Mouse (Mus musculus) small intestine, adult 2 months (tissue): Measurements from ENCODE around the gene Prmt8.

ENCODE experiments used
- CTCF ChIP-seq: fragments of 200-500 bp; IDR thresholded peaks from 2 replicates; pipeline ENCODE4 v1.5.1; 2012; ENCODE audit warnings: low read depth, mild to moderate bottlenecking, control low read depth, inconsistent platforms, low read length, moderate library complexity, mixed read lengths; ENCODE audit not compliant: insufficient replicate concordance, insufficient read length; ENCODE audit errors: extremely low read depth
- POLR2A ChIP-seq: fragments of 200-500 bp; IDR thresholded peaks from 2 replicates; pipeline ENCODE4 v1.6.1; 2012; ENCODE audit warnings: low read depth, mild to moderate bottlenecking, control low read depth, inconsistent platforms, low read length, moderate library complexity

- TF ChIP-seq CTCF: no peak
- TF ChIP-seq POLR2A: no peak
Measured at GRCm38 (mm10) chr6:127708218-127708628, 61.0 kb downstream of the Prmt8 start.
